Mouse (Mus musculus) CH12.LX (cell line): ENCODE results near the gene Zranb3. TPM values are rescaled to one million over a fixed set of nuclear protein-coding genes. Genes with fewer than 3 reads are reported as not detected.

ENCODE experiments used
- DNase-seq: peaks from one replicate; pipeline ENCODE4 v3.0.0-alpha.2; 2013; ENCODE audit errors: extremely low read depth
- H3K27ac ChIP-seq: 2 replicates; pipeline ENCODE4 v1.5.1; 2012; ENCODE audit warnings: low read depth, mild to moderate bottlenecking, control low read depth, moderate library complexity; ENCODE audit not compliant: insufficient read depth
- H3K27me3 ChIP-seq: replicated peaks from 2 replicates; pipeline ENCODE3; 2012; ENCODE audit warnings: inconsistent platforms
- H3K36me3 ChIP-seq, 2 experiments: replicated peaks in 1 of 2; 2 replicates each; pipeline versions ENCODE3 to v1.6.1; 2012; ENCODE audit warnings: inconsistent platforms in 1 of 2, low read length in 1 of 2, mild to moderate bottlenecking in 1 of 2, mixed read lengths in 1 of 2, moderate library complexity in 1 of 2; ENCODE audit not compliant: control insufficient read depth in 1 of 2, insufficient read depth in 1 of 2
- H3K4me1 ChIP-seq, 2 experiments: 2 replicates each; pipeline ENCODE4 v1.6.1; 2012; ENCODE audit warnings: inconsistent platforms in 1 of 2, moderate library complexity in 1 of 2; ENCODE audit not compliant: insufficient read depth in 2 of 2, control insufficient read depth in 1 of 2
- H3K4me2 ChIP-seq: 2 replicates; pipeline ENCODE4 v1.6.1; 2012; ENCODE audit warnings: low read depth, mild to moderate bottlenecking, control low read depth; ENCODE audit not compliant: poor library complexity, insufficient read depth, severe bottlenecking
- H3K4me3 ChIP-seq, 3 experiments: fragments of 150-350 bp in 1 of 3; sonication (generic) in 1 of 3; replicated peaks in 1 of 3; 2 replicates each; pipeline versions ENCODE3 to v1.5.1; 2011 to 2012; ENCODE audit warnings: low read depth in 2 of 3, low read length in 2 of 3, mild to moderate bottlenecking in 2 of 3, moderate library complexity in 2 of 3, control low read depth in 1 of 3, improper control_type of control experiment in 1 of 3, inconsistent platforms in 1 of 3, mixed read lengths in 1 of 3; ENCODE audit not compliant: poor library complexity in 1 of 3
- H3K79me2 ChIP-seq: replicated peaks from 2 replicates; pipeline ENCODE4 v1.6.1; 2012; ENCODE audit warnings: mild to moderate bottlenecking, moderate library complexity; ENCODE audit not compliant: control insufficient read depth, poor library complexity, insufficient read depth, severe bottlenecking; ENCODE audit errors: extremely low read depth
- H3K9ac ChIP-seq: 2 replicates; pipeline ENCODE4 v1.6.1; 2012; ENCODE audit warnings: low read depth, mild to moderate bottlenecking, control low read depth, moderate library complexity; ENCODE audit not compliant: insufficient read depth
- H3K9me3 ChIP-seq: replicated peaks from 2 replicates; pipeline ENCODE3; 2012; ENCODE audit warnings: low read length, inconsistent platforms, mixed read lengths
- BHLHE40 ChIP-seq: IDR thresholded peaks from 2 replicates; pipeline ENCODE4 v1.6.1; 2011; ENCODE audit warnings: mild to moderate bottlenecking, low read depth, low read length, improper control_type of control experiment
- CHD1 ChIP-seq: IDR thresholded peaks from 2 replicates; pipeline ENCODE4 v1.6.1; 2012; ENCODE audit warnings: low read depth, low read length, improper control_type of control experiment, inconsistent platforms
- CHD2 ChIP-seq: IDR thresholded peaks from 2 replicates; pipeline ENCODE4 v1.6.1; 2011; ENCODE audit warnings: low read length, improper control_type of control experiment
- CTCF ChIP-seq, 2 experiments: IDR thresholded peaks in 1 of 2; conservative IDR thresholded peaks in 1 of 2; 2 replicates each; pipeline ENCODE4 v1.5.1; 2011 to 2012; ENCODE audit warnings: low read depth in 2 of 2, low read length in 2 of 2, improper control_type of control experiment in 1 of 2, inconsistent platforms in 1 of 2, mild to moderate bottlenecking in 1 of 2, moderate library complexity in 1 of 2
- E2F4 ChIP-seq: IDR thresholded peaks from 2 replicates; pipeline ENCODE4 v1.6.1; 2011; ENCODE audit warnings: low read depth, low read length, improper control_type of control experiment; ENCODE audit not compliant: insufficient replicate concordance
- EP300 ChIP-seq: IDR thresholded peaks from 2 replicates; pipeline ENCODE4 v1.6.1; 2011; ENCODE audit warnings: low read length, improper control_type of control experiment
- ETS1 ChIP-seq: conservative IDR thresholded peaks from 2 replicates; pipeline ENCODE4 v1.6.1; 2012; ENCODE audit warnings: low read depth, mild to moderate bottlenecking, inconsistent platforms, low read length, improper control_type of control experiment, moderate library complexity
- GABPA ChIP-seq: IDR thresholded peaks from 2 replicates; pipeline ENCODE4 v1.6.1; 2012; ENCODE audit warnings: low read depth, low read length, improper control_type of control experiment, inconsistent platforms; ENCODE audit not compliant: insufficient replicate concordance
- IRF4 ChIP-seq: IDR thresholded peaks from 2 replicates; pipeline ENCODE4 v1.6.1; 2014; ENCODE audit warnings: low read depth, mild to moderate bottlenecking, inconsistent platforms, low read length, improper control_type of control experiment
- JUN ChIP-seq: IDR thresholded peaks from 2 replicates; pipeline ENCODE4 v1.6.1; 2011; ENCODE audit warnings: low read depth, mild to moderate bottlenecking, low read length, improper control_type of control experiment, moderate library complexity; ENCODE audit not compliant: insufficient read depth
- MAZ ChIP-seq: IDR thresholded peaks from 2 replicates; pipeline ENCODE4 v1.6.1; 2012; ENCODE audit warnings: low read depth, mild to moderate bottlenecking, inconsistent platforms, low read length, improper control_type of control experiment, moderate library complexity
- MEF2A ChIP-seq: IDR thresholded peaks from 2 replicates; pipeline ENCODE4 v1.6.1; 2014; ENCODE audit warnings: low read depth, mild to moderate bottlenecking, inconsistent platforms, low read length, improper control_type of control experiment, borderline replicate concordance
- MXI1 ChIP-seq: IDR thresholded peaks from 2 replicates; pipeline ENCODE4 v1.6.1; 2011; ENCODE audit warnings: mild to moderate bottlenecking, low read depth, low read length, improper control_type of control experiment
- PAX5 ChIP-seq: IDR thresholded peaks from 2 replicates; pipeline ENCODE4 v1.6.1; 2012; ENCODE audit warnings: low read length, inconsistent platforms, mixed read lengths
- POLR2A ChIP-seq: IDR thresholded peaks from 2 replicates; pipeline ENCODE4 v1.6.1; 2011; ENCODE audit warnings: low read depth, mild to moderate bottlenecking, improper control_type of control experiment, low read length
- POLR2AphosphoS2 ChIP-seq: IDR thresholded peaks from 2 replicates; pipeline ENCODE4 v1.6.1; 2011; ENCODE audit warnings: low read depth, low read length, improper control_type of control experiment
- RCOR1 ChIP-seq: conservative IDR thresholded peaks from 2 replicates; pipeline ENCODE4 v1.6.1; 2012; ENCODE audit warnings: low read depth, mild to moderate bottlenecking, inconsistent platforms, low read length, improper control_type of control experiment
- SIN3A ChIP-seq: IDR thresholded peaks from 2 replicates; pipeline ENCODE4 v1.6.1; 2012; ENCODE audit warnings: low read length, improper control_type of control experiment, inconsistent platforms
- SMC3 ChIP-seq: IDR thresholded peaks from 2 replicates; pipeline ENCODE4 v1.6.1; 2011; ENCODE audit warnings: low read depth, low read length, improper control_type of control experiment
- TBP ChIP-seq: conservative IDR thresholded peaks from 2 replicates; pipeline ENCODE4 v1.6.1; 2011; ENCODE audit warnings: low read depth, low read length, improper control_type of control experiment
- UBTF ChIP-seq: IDR thresholded peaks from 2 replicates; pipeline ENCODE4 v1.6.1; 2012; ENCODE audit warnings: low read depth, mild to moderate bottlenecking, inconsistent platforms, low read length, improper control_type of control experiment, moderate library complexity
- ZC3H11A ChIP-seq: IDR thresholded peaks from 2 replicates; pipeline ENCODE4 v1.6.1; 2012; ENCODE audit warnings: low read depth, mild to moderate bottlenecking, inconsistent platforms, low read length, improper control_type of control experiment
- ZMIZ1 ChIP-seq: IDR thresholded peaks from 2 replicates; pipeline ENCODE4 v1.6.1; 2012; ENCODE audit warnings: low read depth, mild to moderate bottlenecking, inconsistent platforms, low read length, improper control_type of control experiment
- ZNF384 ChIP-seq: IDR thresholded peaks from 2 replicates; pipeline ENCODE4 v1.6.1; 2012; ENCODE audit warnings: low read depth, low read length, improper control_type of control experiment, inconsistent platforms
- dilution Hi-C: fragments of 300-500 bp; cut with MboI; formaldehyde crosslinking; loops from 2 replicates; pipeline ENCODE4 v1.14.3; 2020; ENCODE audit warnings: low sequenced_read_pairs; ENCODE audit not compliant: extremely low pct_unique_long_range_greater_than_20kb, extremely low pct_ligation_motif_present
- in situ Hi-C: fragments of 300-500 bp; cut with MboI; formaldehyde crosslinking; loops from 3 replicates; pipeline ENCODE4 v1.14.3; 2019; ENCODE audit warnings: low sequenced_read_pairs, low pct_ligation_motif_present, low pct_unique_long_range_greater_than_20kb, mixed read lengths
- polyA plus RNA-seq: library from polyadenylated mRNA; unstranded; fragments of >175 nt; gene quantifications from 2 replicates; pipeline ENCODE4 v1.2.1, GENCODE M21; 2012; ENCODE audit warnings: low read depth; ENCODE audit not compliant: insufficient read length
- total RNA-seq, 2 experiments: library from RNA; depleted of rRNA; stranded (reverse); fragments of 300-350 nt in 1 of 2; fragments of >200 nt in 1 of 2; gene quantifications; 2 replicates each; pipeline ENCODE4 v1.2.3; 2012 to 2014

The Zranb3 gene
- total and polyA plus RNA-seq, 3 experiments = 9.9 to 13.6 (median 12.4) TPM

DNA sequence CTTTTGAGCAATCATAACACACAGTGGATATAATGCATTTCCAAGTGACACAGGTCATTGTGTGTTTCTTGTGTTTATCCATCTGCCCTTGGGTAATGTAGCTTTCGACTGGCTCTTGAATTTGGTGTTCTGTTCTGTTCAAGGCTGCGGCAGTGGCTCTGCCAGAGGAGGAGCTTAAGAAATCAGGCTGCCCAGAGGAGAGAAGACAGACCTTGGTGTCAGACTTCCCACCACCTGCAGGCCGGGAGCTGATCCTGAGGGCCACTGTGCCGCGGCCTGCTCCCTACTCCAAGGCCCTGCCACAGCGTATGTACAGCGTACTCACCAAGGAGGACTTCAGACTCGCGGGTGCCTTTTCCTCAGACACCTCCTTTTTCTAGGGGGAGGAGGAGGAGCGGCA is 160.6 kb downstream of the Zranb3 start:
- dilution Hi-C loops = no loop called here
- Histone ChIP-seq H3K9me3 (no peaks in the 10 kb centered on the region), H3K4me3 (no peak overlapping the region), H3K9ac (no peak overlapping the region), H3K36me3 (peaks cover 62 to 94% of the 10 kb centered on the region in 2 experiments), H3K27me3 (no peaks in the 10 kb centered on the region), H3K4me1 (no peaks in the 10 kb centered on the region), H3K4me2 (no peak overlapping the region), H3K79me2 (no peaks in the 10 kb centered on the region), H3K27ac (no peak overlapping the region)
- no peak for TF ChIP-seq ZC3H11A
- no peak for TF ChIP-seq POLR2AphosphoS2
- no peak for TF ChIP-seq PAX5
- TF ChIP-seq JUN = no peak
- TF ChIP-seq CHD2 = no peak
- TF ChIP-seq UBTF = no peak
- TF ChIP-seq CTCF (conservative IDR thresholded peaks at IDR 0.05 in 1 of 2, IDR thresholded peaks at IDR 0.05 in 1 of 2; ENCODE audit: low read depth in 2 of 2, low read length in 2 of 2) = no peak
- no peak for TF ChIP-seq E2F4
- in situ Hi-C loops = no loop called here
- no peak for DNase-seq

DNA sequence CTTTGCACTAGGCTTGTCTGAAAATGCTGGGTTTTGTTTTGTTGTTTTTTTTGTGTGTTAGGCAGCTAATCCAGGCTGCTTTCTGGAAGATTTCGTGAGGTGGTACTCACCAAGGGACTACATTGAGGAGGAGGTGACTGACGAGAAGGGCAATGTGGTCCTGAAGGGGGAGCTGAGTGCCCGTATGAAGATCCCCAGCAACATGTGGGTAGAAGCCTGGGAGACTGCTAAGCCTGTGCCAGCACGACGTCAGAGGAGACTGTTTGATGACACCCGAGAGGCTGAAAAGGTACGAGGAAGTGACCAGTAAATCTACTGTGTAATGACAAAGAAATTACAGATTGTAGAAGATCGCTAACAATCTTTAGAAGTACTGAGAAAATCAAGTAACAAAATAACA is 165.6 kb downstream of the Zranb3 start:
- TF ChIP-seq MAZ (no peak), CHD1 (no peak), CTCF (conservative IDR thresholded peaks at IDR 0.05 in 1 of 2, IDR thresholded peaks at IDR 0.05 in 1 of 2; ENCODE audit: low read depth in 2 of 2, low read length in 2 of 2) (no peak), PAX5 (no peak), MXI1 (no peak), EP300 (no peak), MEF2A (no peak), ZNF384 (no peak), SMC3 (no peak), BHLHE40 (no peak), GABPA (no peak), ETS1 (no peak), ZMIZ1 (no peak), ZC3H11A (no peak), TBP (no peak), POLR2A (no peak), RCOR1 (no peak), IRF4 (no peak), SIN3A (no peak)
- no peaks in the 10 kb centered on the region for H3K27me3 ChIP-seq
- H3K27ac ChIP-seq = no peak overlapping the region
- H3K36me3 ChIP-seq = peaks cover 61 to 93% of the 10 kb centered on the region in 2 experiments
- no peak for DNase-seq
- no peaks in the 10 kb centered on the region for H3K79me2 ChIP-seq
- dilution Hi-C loops = no loop called here
- H3K4me1 ChIP-seq = no peaks in the 10 kb centered on the region
- no peaks in the 10 kb centered on the region for H3K9me3 ChIP-seq
- no peak overlapping the region for H3K4me2 ChIP-seq
- no peak overlapping the region for H3K9ac ChIP-seq
- in situ Hi-C loops = no loop called here
- no peak overlapping the region for H3K4me3 ChIP-seq
